Mouse (Mus musculus) R1 (cell line): ENCODE measurements around the gene Cpeb3.
"Not testable (repeated sequence)": the region's sequence is repeated elsewhere in the genome, so short reads cannot be mapped to it uniquely, and the experiment has no call there.

Experiments used
- DNase-seq: peaks from one replicate; pipeline ENCODE4 v3.0.0-alpha.2; 2018; ENCODE audit warnings: low read depth, low spot score

The Cpeb3 gene

GRCm38 (mm10) chr19:37156040-37156439 lies 52.4 kb downstream of the Cpeb3 start:
- no peak for DNase-seq

GRCm38 (mm10) chr19:37147145-37147544 lies 61.3 kb downstream of the Cpeb3 start:
- no peak for DNase-seq

GRCm38 (mm10) chr19:37145846-37146245 lies 62.6 kb downstream of the Cpeb3 start:
- DNase-seq: peak; percentile 57

GRCm38 (mm10) chr19:37145401-37145800 lies 63.0 kb downstream of the Cpeb3 start:
- DNase-seq: peak; percentile 63

- no peak for DNase-seq
These were observed 66.8 kb downstream of the Cpeb3 start for GRCm38 (mm10) chr19:37141623-37142022.

- DNase-seq: no peak
These were observed 71.3 kb downstream of the Cpeb3 start for GRCm38 (mm10) chr19:37137133-37137532.

- DNase-seq: not testable (repeated sequence)
These were observed 72.9 kb downstream of the Cpeb3 start for GRCm38 (mm10) chr19:37135459-37135858.

- peak; percentile 18 for DNase-seq
These were observed 74.7 kb downstream of the Cpeb3 start for GRCm38 (mm10) chr19:37133666-37134065.

GRCm38 (mm10) chr19:37131660-37132059 lies 76.7 kb downstream of the Cpeb3 start:
- DNase-seq: no peak

- DNase-seq: no peak
These were observed 79.9 kb downstream of the Cpeb3 start for GRCm38 (mm10) chr19:37128461-37128860.

- DNase-seq: no peak
These were observed 81.3 kb downstream of the Cpeb3 start for GRCm38 (mm10) chr19:37127018-37127567.

GRCm38 (mm10) chr19:37124961-37125360 lies 83.4 kb downstream of the Cpeb3 start:
- no peak for DNase-seq

GRCm38 (mm10) chr19:37119281-37119680 lies 89.1 kb downstream of the Cpeb3 start:
- no peak for DNase-seq

- DNase-seq: no peak
These were observed 92.6 kb downstream of the Cpeb3 start for GRCm38 (mm10) chr19:37115824-37116223.

GRCm38 (mm10) chr19:37115374-37115773 lies 93.0 kb downstream of the Cpeb3 start:
- no peak for DNase-seq

- no peak for DNase-seq
These were observed 96.6 kb downstream of the Cpeb3 start for GRCm38 (mm10) chr19:37111831-37112230.

GRCm38 (mm10) chr19:37110494-37110893 lies 97.9 kb downstream of the Cpeb3 start:
- no peak for DNase-seq

- DNase-seq: no peak
These were observed 98.5 kb downstream of the Cpeb3 start for GRCm38 (mm10) chr19:37109853-37110252.

- no peak for DNase-seq
These were observed 107.7 kb downstream of the Cpeb3 start for GRCm38 (mm10) chr19:37100689-37101088.

GRCm38 (mm10) chr19:37095666-37096330 lies 112.6 kb downstream of the Cpeb3 start:
- DNase-seq: peak; percentile 32

GRCm38 (mm10) chr19:37093181-37093580 lies 115.2 kb downstream of the Cpeb3 start:
- DNase-seq: no peak

GRCm38 (mm10) chr19:37090146-37091061 lies 118.0 kb downstream of the Cpeb3 start:
- no peak for DNase-seq
